Mouse (Mus musculus) lung, embryonic 15.5 days (tissue): ENCODE results near the gene Cd36. TPM values are rescaled to one million over a fixed set of nuclear protein-coding genes. Genes with fewer than 3 reads are reported as not detected.

Experiments used
- ATAC-seq: fragments of 200-750 bp; cut with Nextera tagmentation; 2 replicates; pipeline ENCODE4 v1.8.0; 2017; ENCODE audit warnings: moderate number of reproducible peaks, borderline replicate concordance; ENCODE audit not compliant: low FRiP score, low TSS enrichment; ENCODE audit errors: extremely low read depth
- H3K27ac ChIP-seq: fragments of 300-500 bp; sonication (generic); 2 replicates; pipeline ENCODE4 v1.5.1; 2015; ENCODE audit warnings: moderate library complexity, mild to moderate bottlenecking, inconsistent platforms
- H3K27me3 ChIP-seq: fragments of 300-500 bp; sonication (generic); 2 replicates; pipeline ENCODE4 v1.6.1; 2015; ENCODE audit warnings: inconsistent platforms
- H3K36me3 ChIP-seq: fragments of 300-500 bp; sonication (generic); 2 replicates; pipeline ENCODE4 v1.6.1; 2015; ENCODE audit warnings: inconsistent platforms
- H3K4me1 ChIP-seq: fragments of 300-500 bp; sonication (generic); 2 replicates; pipeline ENCODE4 v1.6.1; 2015; ENCODE audit warnings: inconsistent platforms
- H3K4me2 ChIP-seq: fragments of 300-500 bp; sonication (generic); 2 replicates; pipeline ENCODE4 v1.6.1; 2015; ENCODE audit warnings: inconsistent platforms, mild to moderate bottlenecking, moderate library complexity
- H3K4me3 ChIP-seq: fragments of 300-500 bp; sonication (generic); 2 replicates; pipeline ENCODE4 v1.5.1; 2015; ENCODE audit warnings: mild to moderate bottlenecking, inconsistent platforms
- H3K9ac ChIP-seq: fragments of 300-500 bp; sonication (generic); 2 replicates; pipeline ENCODE4 v1.6.1; 2015; ENCODE audit warnings: inconsistent platforms
- H3K9me3 ChIP-seq: fragments of 300-500 bp; sonication (generic); 2 replicates; pipeline ENCODE4 v1.6.1; 2016; ENCODE audit warnings: inconsistent platforms
- WGBS: fragments of 180-500 bp; shearing (Covaris S2); methylation state at CpG from one replicate; pipeline ENCODE4 v1.1.7; 2015; 5-methylcytosine and 5-hydroxymethylcytosine counted together
- polyA plus RNA-seq: library from polyadenylated mRNA; unstranded; fragments of >200 nt; fragmentation: Nextera tagmentation; extraction: Ambion mirVana; gene quantifications from 2 replicates; pipeline ENCODE4 v1.2.1, GENCODE M21; 2015

The Cd36 gene
- polyA plus RNA-seq, 1 experiment from 2014 or later = 23.0 TPM

DNA sequence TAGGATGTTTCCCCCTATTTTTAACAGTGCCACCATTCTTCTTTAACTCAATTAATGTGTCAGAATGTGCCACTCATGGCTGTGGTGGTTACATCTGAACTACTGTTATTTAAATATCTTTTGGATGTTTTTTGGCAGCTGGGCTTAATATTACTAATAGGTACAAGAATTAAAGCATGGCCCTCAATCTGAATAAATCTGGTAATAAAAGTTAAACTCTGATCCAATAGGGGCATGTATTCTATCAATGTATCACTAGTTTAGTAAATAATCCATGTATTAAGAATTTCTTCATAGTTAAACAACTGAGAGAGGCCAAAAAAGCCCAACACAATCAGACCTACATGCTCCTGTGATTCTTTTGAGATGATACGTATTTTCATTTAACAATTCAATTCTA, 690 bp upstream of the Cd36 start:
- 83% methylated on average over 1 of the region's 1 CpGs for WGBS
- Histone ChIP-seq H3K4me2 (no peak overlapping the region), H3K36me3 (no peaks in the 10 kb centered on the region), H3K9me3 (no peaks in the 10 kb centered on the region), H3K9ac (no peak overlapping the region), H3K4me1 (peaks cover 14% of the 10 kb centered on the region), H3K27ac (peak overlapping the region; percentile 32; the same call in 1 of the 2 replicates), H3K27me3 (no peaks in the 10 kb centered on the region), H3K4me3 (no peak overlapping the region)
- ATAC-seq = no peak

DNA sequence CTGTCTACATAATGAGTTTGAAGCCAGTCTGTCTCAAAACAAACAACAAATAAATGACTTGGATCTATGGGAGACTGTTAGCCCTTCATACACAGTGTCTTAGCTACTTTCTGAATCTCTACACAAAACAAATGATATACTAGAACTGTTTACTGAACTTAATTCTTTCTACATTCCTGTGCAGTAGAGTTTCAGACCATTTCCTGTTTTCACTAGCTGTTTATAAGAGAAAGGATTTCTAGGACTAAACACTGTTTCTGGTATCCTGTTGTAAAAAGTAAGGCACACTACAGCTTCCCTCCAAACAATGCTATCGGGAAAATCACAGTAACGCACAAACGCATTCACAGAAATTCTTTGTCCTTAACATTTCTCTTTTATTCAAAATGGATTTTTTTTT, 2.2 kb downstream of the Cd36 start:
- no peak overlapping the region for H3K9ac ChIP-seq
- H3K9me3 ChIP-seq = no peaks in the 10 kb centered on the region
- no peak overlapping the region for H3K4me2 ChIP-seq
- H3K4me1 ChIP-seq = peaks cover 14% of the 10 kb centered on the region
- no peaks in the 10 kb centered on the region for H3K27me3 ChIP-seq
- peak overlapping the region; percentile 59 for H3K27ac ChIP-seq
- 66% methylated on average over 3 of the region's 3 CpGs for WGBS
- no peak for ATAC-seq
- no peak overlapping the region for H3K4me3 ChIP-seq
- H3K36me3 ChIP-seq = no peaks in the 10 kb centered on the region

DNA sequence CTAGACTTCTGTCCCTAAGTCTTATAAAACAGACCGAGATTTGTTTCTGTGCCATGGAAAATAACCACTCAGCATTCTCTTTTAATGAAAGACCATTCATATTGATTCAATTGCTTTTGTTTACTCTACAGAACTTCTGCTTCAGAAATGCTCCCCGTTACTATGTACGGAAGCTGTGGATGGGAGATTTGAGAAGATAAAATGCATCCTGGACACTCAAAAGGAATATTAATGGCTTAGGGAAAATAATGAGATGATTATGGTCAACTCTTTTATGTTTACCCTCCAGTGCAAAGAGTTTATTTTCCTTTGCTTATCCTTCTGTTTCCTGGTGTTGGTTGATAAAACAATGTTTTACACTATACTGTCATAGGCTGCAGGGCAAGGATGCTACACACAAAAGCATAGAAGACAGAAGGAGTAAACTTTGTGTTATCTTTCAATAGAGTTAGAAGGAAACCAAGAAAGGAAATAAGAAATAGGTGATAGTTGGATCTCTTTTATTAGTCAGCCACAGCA, 5.2 kb downstream of the Cd36 start:
- Histone ChIP-seq H3K27ac (no peak overlapping the region), H3K36me3 (no peaks in the 10 kb centered on the region), H3K4me1 (peaks cover 7% of the 10 kb centered on the region; the same call in 1 of the 2 replicates), H3K9me3 (no peaks in the 10 kb centered on the region), H3K9ac (no peak overlapping the region), H3K4me3 (no peak overlapping the region), H3K4me2 (no peak overlapping the region), H3K27me3 (no peaks in the 10 kb centered on the region)
- ATAC-seq = no peak
- 47% methylated on average over 3 of the region's 3 CpGs for WGBS

DNA sequence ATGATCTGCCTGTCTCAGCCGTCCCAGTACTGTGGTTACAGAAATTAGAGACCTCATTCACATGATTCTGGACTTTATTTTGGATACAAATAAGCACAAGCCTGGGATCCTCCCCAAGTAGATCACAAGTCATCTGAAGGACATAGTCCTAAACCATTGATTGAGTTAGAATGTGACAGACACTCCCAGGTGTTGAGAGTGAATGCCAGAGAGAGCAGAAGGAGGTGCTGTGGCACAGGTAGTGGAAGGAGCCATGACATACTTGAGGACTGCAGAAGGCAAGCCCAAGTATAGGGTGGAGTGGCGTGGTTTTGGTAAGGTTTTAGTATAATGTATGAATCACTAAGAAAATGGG, 7.1 kb downstream of the Cd36 start:
- ATAC-seq = no peak
- no peak overlapping the region for H3K4me3 ChIP-seq
- H3K36me3 ChIP-seq = no peaks in the 10 kb centered on the region
- H3K9ac ChIP-seq = no peak overlapping the region
- peaks cover 8% of the 10 kb centered on the region; the same call in 1 of the 2 replicates for H3K4me1 ChIP-seq
- H3K9me3 ChIP-seq = no peaks in the 10 kb centered on the region
- no peaks in the 10 kb centered on the region for H3K27me3 ChIP-seq
- H3K27ac ChIP-seq = no peak overlapping the region
- WGBS = 65% methylated on average over 2 of the region's 2 CpGs
- H3K4me2 ChIP-seq = no peak overlapping the region

DNA sequence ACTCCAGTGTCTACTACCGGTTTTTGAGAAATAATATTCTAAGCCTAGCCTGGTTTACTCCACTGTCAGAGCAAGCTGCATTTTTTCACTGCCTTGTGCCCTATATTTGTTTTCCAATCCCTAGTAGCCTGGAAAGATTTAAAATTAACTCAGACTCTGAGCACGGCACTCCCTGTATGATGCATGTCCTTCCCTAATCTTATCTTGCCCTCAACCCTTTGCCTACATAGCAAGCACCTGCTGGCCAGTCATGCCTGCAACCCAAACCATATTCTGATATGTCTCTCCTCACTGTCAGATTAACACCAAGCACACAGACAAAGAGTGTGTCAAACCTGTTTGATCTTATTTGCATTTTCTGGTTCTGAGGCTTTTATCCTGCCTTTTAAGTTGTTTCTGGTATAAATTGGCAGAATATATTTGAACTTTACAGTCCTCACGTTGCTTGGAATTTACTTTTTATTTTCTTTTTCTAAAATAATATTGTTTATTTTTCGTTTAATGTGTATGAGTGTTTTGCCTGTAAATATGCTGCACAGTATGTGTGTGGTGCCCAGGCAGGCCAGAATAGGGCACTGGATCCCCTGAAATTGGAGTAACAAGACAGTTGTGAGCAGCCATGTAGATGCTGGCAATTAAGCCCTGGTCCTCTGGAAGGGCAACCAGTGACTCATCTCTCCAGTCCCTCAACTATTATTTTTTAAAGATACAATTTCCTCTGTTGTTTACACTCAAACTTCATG, 7.6 kb downstream of the Cd36 start:
- Histone ChIP-seq H3K4me3 (no peak overlapping the region), H3K27ac (no peak overlapping the region), H3K36me3 (no peaks in the 10 kb centered on the region), H3K27me3 (no peaks in the 10 kb centered on the region), H3K4me2 (no peak overlapping the region), H3K4me1 (peaks cover 5% of the 10 kb centered on the region; the same call in 1 of the 2 replicates), H3K9me3 (no peaks in the 10 kb centered on the region), H3K9ac (no peak overlapping the region)
- WGBS = 54% methylated on average over 4 of the region's 4 CpGs
- ATAC-seq = no peak

DNA sequence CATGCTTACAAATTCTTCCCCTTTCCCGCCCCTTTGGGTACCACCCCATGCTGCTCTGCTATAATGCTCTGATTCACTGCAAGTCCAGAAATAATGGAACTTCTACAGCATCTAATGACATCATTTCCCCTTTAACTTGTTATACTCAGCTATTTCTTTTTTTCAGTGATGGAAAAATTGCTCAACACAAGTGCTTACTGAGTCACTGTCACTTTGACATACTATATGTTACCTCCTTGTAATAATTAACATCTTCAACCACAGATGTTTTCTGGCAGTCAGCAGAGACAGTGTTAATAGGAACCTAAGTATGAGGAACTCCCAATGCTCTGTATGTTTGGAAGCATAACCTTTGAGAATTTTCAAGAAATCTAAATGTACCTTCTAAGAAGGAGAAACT, 8.7 kb downstream of the Cd36 start:
- H3K9me3 ChIP-seq = no peaks in the 10 kb centered on the region
- H3K4me2 ChIP-seq = no peak overlapping the region
- no peak overlapping the region for H3K4me3 ChIP-seq
- H3K4me1 ChIP-seq = peaks cover 5% of the 10 kb centered on the region; the same call in 1 of the 2 replicates
- H3K9ac ChIP-seq = no peak overlapping the region
- H3K36me3 ChIP-seq = no peaks in the 10 kb centered on the region
- no peaks in the 10 kb centered on the region for H3K27me3 ChIP-seq
- H3K27ac ChIP-seq = no peak overlapping the region
- WGBS = 81% methylated on average over 1 of the region's 1 CpGs
- ATAC-seq = no peak

DNA sequence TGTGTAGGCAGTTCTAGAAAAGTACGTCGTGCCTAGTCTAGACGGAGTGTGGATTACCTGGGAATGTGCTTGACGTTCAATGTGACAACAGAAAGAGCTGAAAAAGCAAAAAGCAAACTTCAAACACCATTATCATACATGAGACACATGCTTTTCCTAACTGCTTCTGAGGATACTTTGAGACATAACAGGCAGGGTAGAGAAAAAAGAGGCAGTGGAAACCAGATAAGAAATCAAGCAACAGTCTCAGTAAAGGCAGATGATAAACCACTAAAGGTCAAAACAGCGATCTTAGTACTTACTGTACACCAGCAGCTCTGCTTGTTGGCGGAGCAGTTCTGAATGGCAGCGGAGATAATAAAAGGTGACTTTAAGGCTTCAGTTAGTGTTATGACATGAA, 11.6 kb downstream of the Cd36 start:
- Histone ChIP-seq H3K27me3 (no peaks in the 10 kb centered on the region), H3K9me3 (no peaks in the 10 kb centered on the region), H3K4me3 (no peak overlapping the region), H3K27ac (peak overlapping the region; percentile 70), H3K36me3 (no peaks in the 10 kb centered on the region), H3K4me2 (no peak overlapping the region), H3K9ac (no peak overlapping the region), H3K4me1 (peaks cover 5% of the 10 kb centered on the region; the same call in 1 of the 2 replicates)
- peak; percentile 52; the same call in 1 of the 2 replicates for ATAC-seq
- 44% methylated on average over 7 of the region's 7 CpGs for WGBS

DNA sequence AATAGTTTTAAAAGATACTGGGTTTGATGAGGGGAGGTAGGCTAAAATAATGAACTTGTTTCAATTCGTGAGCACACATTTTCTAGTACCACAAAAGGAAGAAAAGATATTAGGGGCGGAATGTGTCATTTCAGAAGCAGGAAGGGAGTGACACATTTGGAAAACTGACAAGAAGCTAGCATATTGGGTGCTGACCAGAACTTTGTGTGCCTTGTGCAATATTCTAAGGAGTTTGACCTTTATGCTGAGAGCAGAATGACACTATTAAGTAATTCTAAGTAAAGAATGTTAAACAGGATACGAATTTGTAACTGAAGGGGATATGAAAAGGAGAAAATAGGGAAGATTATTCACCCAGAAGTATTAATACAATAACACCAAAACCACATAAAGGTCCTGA, 12.0 kb downstream of the Cd36 start:
- no peaks in the 10 kb centered on the region for H3K27me3 ChIP-seq
- H3K4me2 ChIP-seq = no peak overlapping the region
- ATAC-seq = peak; percentile 80; the same call in 1 of the 2 replicates
- no peaks in the 10 kb centered on the region for H3K36me3 ChIP-seq
- H3K4me1 ChIP-seq = peaks cover 5% of the 10 kb centered on the region; the same call in 1 of the 2 replicates
- no peak overlapping the region for H3K9ac ChIP-seq
- H3K4me3 ChIP-seq = no peak overlapping the region
- H3K27ac ChIP-seq = peak overlapping the region; percentile 70
- WGBS = 25% methylated on average over 3 of the region's 3 CpGs
- H3K9me3 ChIP-seq = no peaks in the 10 kb centered on the region

DNA sequence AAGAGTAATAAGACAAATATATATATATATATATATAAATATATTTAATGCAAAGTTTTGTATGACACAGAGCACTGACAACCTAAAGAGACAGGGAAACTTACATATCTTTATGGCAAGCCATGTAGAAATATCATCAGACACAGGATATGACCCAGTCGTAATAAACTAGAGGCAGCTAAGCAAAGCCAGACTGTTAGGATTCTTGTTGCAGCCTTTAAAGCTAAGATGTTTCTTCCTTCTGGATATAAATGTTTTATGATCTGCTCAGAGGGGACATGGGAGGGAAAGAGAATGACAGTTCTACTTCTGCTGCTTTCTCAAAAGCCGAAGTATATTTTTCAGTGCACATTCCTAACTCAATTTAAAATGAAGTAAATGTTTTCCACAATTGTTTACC, 14.3 kb downstream of the Cd36 start:
- Histone ChIP-seq H3K27ac (no peak overlapping the region), H3K4me1 (peaks cover 5% of the 10 kb centered on the region; the same call in 1 of the 2 replicates), H3K4me3 (no peak overlapping the region), H3K9me3 (no peaks in the 10 kb centered on the region), H3K27me3 (no peaks in the 10 kb centered on the region), H3K4me2 (no peak overlapping the region), H3K36me3 (no peaks in the 10 kb centered on the region), H3K9ac (no peak overlapping the region)
- ATAC-seq = no peak
- 64% methylated on average over 2 of the region's 2 CpGs for WGBS

DNA sequence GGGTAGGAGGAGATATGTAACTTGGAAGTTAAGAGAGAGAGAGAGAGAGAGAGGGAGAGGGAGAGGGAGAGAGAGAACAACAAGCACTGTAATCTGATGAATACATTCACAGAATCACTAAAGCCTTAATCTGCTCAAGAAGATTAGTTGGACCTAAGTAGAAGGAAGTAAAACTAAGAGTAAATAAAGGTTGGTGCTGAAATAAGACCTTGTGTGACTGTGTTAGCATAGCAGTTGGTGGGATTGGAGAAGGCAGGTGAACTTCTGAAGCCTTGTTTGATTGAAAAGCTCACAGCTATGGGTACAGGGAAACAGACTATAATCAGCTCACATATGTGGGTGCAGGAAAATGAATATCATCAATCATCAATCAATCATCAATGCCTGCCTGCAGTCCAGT, 23.2 kb downstream of the Cd36 start:
- Histone ChIP-seq H3K9me3 (no peaks in the 10 kb centered on the region), H3K4me3 (no peak overlapping the region)
- ATAC-seq = no peak

DNA sequence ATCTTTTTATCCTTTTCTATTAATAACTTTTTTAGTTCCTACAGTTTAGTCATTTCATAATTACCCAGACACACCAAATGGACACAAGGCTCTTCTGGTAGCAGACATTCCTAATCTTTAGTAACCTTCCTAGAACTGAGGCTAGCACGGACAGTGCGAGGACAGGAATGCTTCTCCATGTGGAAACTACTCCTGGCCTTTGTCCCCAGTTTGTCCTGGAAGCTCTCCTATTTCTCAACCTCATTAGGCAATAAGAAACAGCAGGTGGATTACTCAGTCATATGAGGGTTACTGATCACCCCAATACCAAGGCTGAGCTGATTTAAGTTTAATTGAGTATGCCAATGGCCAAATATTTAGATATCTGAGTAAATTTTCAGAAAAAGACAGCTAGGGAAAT, 25.5 kb downstream of the Cd36 start:
- Histone ChIP-seq H3K36me3 (no peaks in the 10 kb centered on the region), H3K27ac (no peak overlapping the region), H3K9me3 (no peaks in the 10 kb centered on the region), H3K4me2 (no peak overlapping the region), H3K4me1 (no peaks in the 10 kb centered on the region; the same call in 1 of the 2 replicates), H3K27me3 (no peaks in the 10 kb centered on the region), H3K9ac (no peak overlapping the region), H3K4me3 (no peak overlapping the region)
- ATAC-seq = no peak
- WGBS = 70% methylated on average over 2 of the region's 2 CpGs

More for the DNA sequence above, 23.2 kb downstream of the Cd36 start:
- H3K27ac ChIP-seq = no peak overlapping the region
- no peaks in the 10 kb centered on the region for H3K27me3 ChIP-seq
- H3K9ac ChIP-seq = no peak overlapping the region
- no peaks in the 10 kb centered on the region for H3K36me3 ChIP-seq
- no peaks in the 10 kb centered on the region; the same call in 1 of the 2 replicates for H3K4me1 ChIP-seq
- no peak overlapping the region for H3K4me2 ChIP-seq

DNA sequence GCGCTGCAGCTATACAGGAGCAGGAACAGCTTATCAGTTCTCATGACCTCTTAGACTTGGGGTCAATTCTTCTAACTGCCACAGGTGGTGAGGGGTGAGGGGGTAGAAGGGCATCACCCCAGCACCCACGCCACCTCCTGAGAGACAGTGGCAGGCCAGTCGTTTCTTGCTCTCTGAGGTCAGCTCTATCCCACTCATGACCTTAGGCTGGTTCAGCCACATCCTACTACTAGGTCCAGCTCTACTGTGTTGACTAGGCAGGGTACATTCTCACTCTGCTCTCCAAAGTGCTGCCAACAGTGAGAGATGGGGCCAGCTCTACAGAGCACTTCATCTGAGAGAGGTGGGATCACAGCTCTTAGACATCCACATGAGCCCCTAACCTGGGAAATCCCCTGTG, 30.2 kb downstream of the Cd36 start:
- WGBS = 59% methylated on average over 3 of the region's 3 CpGs
- no peak for ATAC-seq

More for the DNA sequence above, 30.2 kb downstream of the Cd36 start:
- Histone ChIP-seq H3K4me1 (no peaks in the 10 kb centered on the region), H3K9me3 (no peaks in the 10 kb centered on the region), H3K27me3 (no peaks in the 10 kb centered on the region), H3K4me3 (no peak overlapping the region), H3K9ac (no peak overlapping the region), H3K27ac (no peak overlapping the region), H3K36me3 (no peaks in the 10 kb centered on the region), H3K4me2 (no peak overlapping the region)
